Mouse (Mus musculus) embryonic stem cell, embryonic (primary cell): ENCODE measurements at regions not wholly inside any gene's neighbourhood (a gene's known extent, or its start where the extent isn't known, plus 50 kb on each side); places are given as distances from the start of the nearest gene placed in this dataset.

Source experiments
- CTCF ChIA-PET, 4 experiments: fragments of 300-600 bp in 2 of 4; fragments of 350-600 bp in 2 of 4; sonication (Branson Sonifier 250); formaldehyde crosslinking; loops; one replicate each; lab custom pipeline; 2022; ENCODE audit warnings: inconsistent platforms in 2 of 4; lab: Charles Lee
- POLR2A ChIA-PET, 4 experiments: fragments of 300-600 bp in 2 of 4; fragments of 350-600 bp in 2 of 4; sonication (Branson Sonifier 250); formaldehyde crosslinking; loops; one replicate each; lab custom pipeline; 2022; ENCODE audit warnings: antibody characterized with exemption in 4 of 4, inconsistent platforms in 1 of 4; lab: Charles Lee

GRCm38 (mm10) chr5:133130316-133130715, 587.2 kb upstream of the Auts2 start:
- POLR2A ChIA-PET = interaction anchor here in 2 of 4 experiments (0.5 to 0.6 kb wide), 2 partner anchors 32 to 67 kb away, joined by 3 read pairs; no protein-coding TSS in a partner anchor
- CTCF ChIA-PET = interaction anchor here in 1 of 4 experiments (0.7 kb wide), 1 partner anchor 16 kb away, joined by 3 read pairs; no protein-coding TSS in a partner anchor

DNA sequence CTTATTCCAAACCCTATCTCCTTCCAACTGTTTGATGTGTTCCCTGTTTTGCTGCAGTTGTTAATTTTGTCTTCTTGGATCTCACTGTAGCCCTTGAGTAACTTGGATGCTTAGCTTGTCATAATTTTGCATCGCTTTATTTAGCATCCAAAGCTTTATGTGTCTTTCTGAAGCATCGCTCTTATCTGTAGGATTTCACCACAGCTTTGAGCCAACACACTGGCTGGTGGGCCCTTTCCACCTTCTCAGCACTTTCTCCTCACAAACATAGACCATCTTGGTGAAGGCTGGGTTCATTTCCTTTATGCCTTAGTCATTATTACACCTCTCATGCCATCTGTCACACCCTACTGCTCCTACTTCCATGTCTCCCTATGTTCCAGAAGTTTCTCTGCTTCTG, 581.1 kb upstream of the Auts2 start:
- ChIA-PET CTCF (no interaction called here), POLR2A (no interaction called here)

GRCm38 (mm10) chr5:133113946-133114345, 570.8 kb upstream of the Auts2 start:
- POLR2A ChIA-PET = no interaction called here
- CTCF ChIA-PET = no interaction called here

DNA sequence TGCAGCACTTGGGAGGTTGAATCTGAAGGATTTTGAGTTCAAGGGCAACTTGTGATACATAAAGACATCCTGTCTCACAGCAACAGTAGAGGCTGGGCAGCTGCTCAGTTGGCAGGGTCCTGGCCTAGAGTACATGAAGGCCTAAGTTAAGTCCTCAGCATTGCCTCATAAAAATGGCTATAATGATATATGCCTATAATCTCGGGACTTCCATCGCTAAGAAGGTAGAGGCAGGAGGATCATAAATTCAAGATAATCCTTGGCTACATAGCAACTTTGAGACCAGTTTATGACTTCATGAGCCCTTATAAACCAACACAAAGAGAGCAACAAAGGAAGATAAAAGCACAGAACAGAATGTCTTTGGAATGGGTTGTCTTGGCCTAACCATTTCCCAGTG, 570.0 kb upstream of the Auts2 start:
- CTCF ChIA-PET = no interaction called here
- POLR2A ChIA-PET = interaction anchor here in 1 of 4 experiments (0.7 kb wide), 1 partner anchor 234 kb away, joined by 4 read pairs; no protein-coding TSS in a partner anchor

DNA sequence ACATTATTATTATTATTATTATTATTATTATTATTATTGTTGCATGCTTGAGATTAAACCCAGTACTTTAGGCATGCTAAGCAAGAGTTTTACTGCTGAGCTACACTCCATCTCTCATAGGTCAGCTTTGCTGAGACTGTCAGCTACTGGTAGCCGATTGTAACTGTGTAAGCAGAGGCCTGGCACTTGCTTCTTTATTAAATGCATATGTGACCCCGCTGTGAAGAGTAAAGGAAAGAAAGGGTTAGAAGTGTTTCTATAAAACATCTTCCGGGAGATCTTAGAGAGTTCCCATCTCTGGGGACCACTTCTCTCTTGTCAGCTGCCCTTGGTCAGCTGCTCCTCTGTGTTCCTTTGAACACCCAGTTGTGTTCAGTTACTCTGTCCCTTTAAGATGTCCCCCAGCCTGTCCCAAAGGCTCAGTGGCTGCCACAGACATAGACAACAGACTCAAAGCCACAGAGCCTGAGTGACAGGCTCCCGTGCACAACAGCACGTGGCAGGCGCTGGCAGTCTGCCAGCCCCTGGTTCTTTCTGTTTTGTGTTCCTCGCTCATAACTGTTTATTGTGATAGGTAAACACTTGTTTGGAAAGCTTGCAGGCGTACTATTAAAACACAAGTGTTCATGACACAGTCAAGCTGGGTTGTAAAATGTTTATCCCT, 563.7 kb upstream of the Auts2 start:
- CTCF ChIA-PET = no interaction called here
- POLR2A ChIA-PET = interaction anchor here in 1 of 4 experiments (0.5 kb wide), 1 partner anchor 56 kb away, joined by 3 read pairs; no protein-coding TSS in a partner anchor

DNA sequence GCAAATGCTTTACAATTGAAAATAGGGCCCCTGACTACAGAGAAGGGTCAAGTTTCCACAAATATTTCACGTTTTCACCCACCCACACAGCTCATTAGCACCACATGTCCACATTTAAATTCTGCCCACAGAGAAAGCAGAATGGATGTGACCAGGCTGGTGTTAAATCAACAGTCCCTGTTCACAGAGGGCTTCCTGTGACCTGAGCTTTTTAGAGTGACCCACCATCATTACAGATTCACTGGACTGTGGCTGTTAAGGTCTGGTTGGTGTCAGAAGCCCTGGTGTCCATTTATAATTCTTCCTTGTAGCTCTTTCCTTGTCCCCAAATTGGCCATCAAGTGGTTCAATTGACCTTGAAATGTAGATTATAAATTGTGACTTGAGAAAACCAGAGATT, 553.2 kb upstream of the Auts2 start:
- CTCF ChIA-PET = no interaction called here
- POLR2A ChIA-PET = interaction anchor here in 1 of 4 experiments (0.7 kb wide), 2 partner anchors 9 to 51 kb away, joined by 4 read pairs; no protein-coding TSS in a partner anchor

DNA sequence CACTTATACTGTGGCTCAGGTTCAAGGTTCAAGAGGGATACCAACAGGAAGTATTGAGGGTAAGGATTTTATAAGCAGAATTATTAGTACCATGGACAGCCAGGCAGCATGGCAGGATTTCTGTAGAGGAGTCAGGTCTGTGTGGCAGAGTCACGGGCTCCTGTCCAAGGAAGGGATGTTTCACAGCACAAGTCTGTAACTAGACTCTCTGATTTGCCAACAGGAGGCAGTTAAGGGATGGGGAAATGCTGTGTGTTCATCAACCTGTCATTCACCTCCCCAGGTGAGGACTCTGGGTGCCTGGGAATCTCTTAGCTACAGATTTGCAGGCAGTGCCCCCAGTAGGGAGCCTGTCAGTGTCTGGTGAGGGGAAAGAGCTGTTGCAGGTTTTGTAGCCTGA, 541.7 kb upstream of the Auts2 start:
- POLR2A ChIA-PET = no interaction called here
- CTCF ChIA-PET = no interaction called here

DNA sequence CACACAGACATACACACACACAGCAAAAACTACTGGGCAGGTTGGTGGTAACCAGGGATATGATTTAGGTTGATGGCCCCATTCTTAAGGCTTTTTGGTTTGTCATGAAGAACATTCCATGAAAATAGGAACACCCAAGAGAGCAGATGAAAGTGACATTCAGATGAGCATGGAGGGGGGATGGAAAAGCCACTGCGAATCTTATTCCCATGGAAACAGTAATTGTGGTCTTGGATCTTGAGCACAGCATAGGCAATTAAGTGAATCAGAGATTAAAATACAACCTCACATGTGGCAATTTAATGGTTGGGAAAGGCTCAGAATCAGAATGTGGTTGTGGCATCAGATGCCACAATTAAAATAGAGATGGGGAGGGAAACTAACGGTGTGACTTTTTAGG, 537.6 kb upstream of the Auts2 start:
- ChIA-PET POLR2A (interaction anchor here in 1 of 4 experiments (0.6 to 0.7 kb wide), 2 partner anchors 127 to 691 kb away, joined by 3 read pairs; no protein-coding TSS in a partner anchor), CTCF (no interaction called here)

- CTCF ChIA-PET = no interaction called here
- POLR2A ChIA-PET = no interaction called here
These were observed 535.8 kb upstream of the Auts2 start for GRCm38 (mm10) chr5:133078916-133079315.

GRCm38 (mm10) chr5:133078390-133078789, 535.2 kb upstream of the Auts2 start:
- ChIA-PET CTCF (interaction anchor here in 1 of 4 experiments (0.6 kb wide), 1 partner anchor 1552 kb away, joined by 3 read pairs; no protein-coding TSS in a partner anchor), POLR2A (no interaction called here)

GRCm38 (mm10) chr5:133073317-133073716, 530.2 kb upstream of the Auts2 start:
- ChIA-PET POLR2A (no interaction called here), CTCF (no interaction called here)

GRCm38 (mm10) chr5:133070141-133070540, 527.0 kb upstream of the Auts2 start:
- ChIA-PET CTCF (no interaction called here), POLR2A (no interaction called here)

DNA sequence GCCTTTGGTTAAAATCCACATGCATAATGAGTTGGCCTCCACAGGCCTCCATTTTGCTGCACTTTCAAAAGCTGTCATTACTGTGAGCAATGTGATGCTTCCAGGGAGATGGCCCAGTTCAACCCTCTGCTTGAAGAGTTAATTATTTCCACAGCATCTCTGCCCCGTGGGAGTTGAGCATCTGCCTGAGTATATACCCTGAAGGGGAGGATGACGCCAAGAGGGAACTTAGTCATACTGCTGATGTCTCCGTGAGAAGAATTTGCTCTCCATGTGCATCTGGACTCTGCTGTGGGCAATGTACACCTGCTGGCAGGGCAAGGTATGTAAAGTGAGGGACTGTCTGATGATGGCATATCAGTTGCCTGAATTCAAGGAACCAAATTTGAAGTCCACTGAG, 519.3 kb upstream of the Auts2 start:
- ChIA-PET CTCF (no interaction called here), POLR2A (no interaction called here)

- ChIA-PET CTCF (no interaction called here), POLR2A (no interaction called here)
These were observed 504.3 kb upstream of the Auts2 start for GRCm38 (mm10) chr5:133047456-133047855.

GRCm38 (mm10) chr5:133045637-133046036, 502.5 kb upstream of the Auts2 start:
- POLR2A ChIA-PET = interaction anchor here in 1 of 4 experiments (0.6 to 0.7 kb wide), 2 partner anchors 51 to 377 kb away, joined by 3 to 4 read pairs; no protein-coding TSS in a partner anchor
- CTCF ChIA-PET = interaction anchor here in 1 of 4 experiments (0.8 kb wide), 1 partner anchor 10 kb away, joined by 10 read pairs; no protein-coding TSS in a partner anchor

DNA sequence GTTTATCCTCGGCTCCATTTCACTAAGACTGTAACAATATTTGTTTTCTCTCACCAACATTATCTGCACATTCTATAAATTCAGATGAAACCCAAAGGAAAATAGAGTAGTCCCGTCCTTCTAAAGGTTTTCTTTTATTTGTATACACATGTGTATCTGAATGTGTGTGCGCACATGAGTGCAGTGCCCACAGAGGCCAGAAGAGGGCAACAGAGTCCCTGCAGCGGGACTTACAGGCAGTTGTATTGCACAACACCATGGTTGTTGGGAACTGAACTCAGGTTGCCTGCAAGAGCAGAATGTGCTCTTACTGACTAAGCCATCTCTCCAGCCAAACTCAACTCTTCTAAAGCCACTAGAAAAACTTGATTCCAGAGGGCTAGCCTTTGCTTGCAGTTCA, 484.4 kb upstream of the Auts2 start:
- POLR2A ChIA-PET = no interaction called here

DNA sequence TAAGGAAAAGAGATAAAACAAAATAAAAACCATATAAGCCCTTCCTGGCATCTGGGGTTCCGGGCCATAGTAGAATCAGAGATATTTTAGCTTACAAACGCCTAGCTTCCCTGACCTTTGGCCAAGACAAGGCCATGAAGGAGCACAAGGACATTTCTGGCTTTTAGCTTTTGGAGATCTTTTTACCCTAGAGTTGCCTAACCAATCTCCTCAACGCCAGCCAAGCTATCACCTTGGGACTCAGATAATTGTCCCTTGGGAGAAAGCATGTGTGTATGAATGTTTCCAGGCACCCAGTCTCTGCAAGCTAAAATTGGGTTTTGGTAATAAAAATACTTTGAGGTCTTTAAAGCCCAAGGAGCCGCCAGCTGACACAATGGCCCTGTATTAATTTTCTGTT, 482.0 kb upstream of the Auts2 start:
- POLR2A ChIA-PET = no interaction called here
- CTCF ChIA-PET = interaction anchor here in 1 of 4 experiments (0.5 kb wide), 1 partner anchor 25 kb away, joined by 3 read pairs; no protein-coding TSS in a partner anchor

More for the DNA sequence above, 484.4 kb upstream of the Auts2 start:
- CTCF ChIA-PET = no interaction called here

DNA sequence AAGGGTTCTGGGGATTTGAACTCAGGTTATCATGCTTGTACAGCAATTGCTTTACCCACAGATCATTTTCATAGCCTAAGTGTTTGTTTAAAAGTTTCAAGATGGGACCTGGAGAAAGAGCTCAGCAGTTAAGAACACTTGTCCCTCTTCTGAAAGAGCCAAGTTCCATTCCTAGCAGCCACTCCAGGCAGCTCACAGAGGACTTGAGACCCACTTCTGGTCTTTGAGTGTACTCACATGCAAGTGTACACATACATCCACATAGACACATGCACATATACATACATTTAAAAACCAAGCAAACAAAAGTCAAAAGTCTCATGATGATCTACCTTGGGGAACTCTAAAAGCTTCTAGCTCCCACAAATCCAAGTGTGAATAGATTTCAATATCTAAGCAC, 477.7 kb upstream of the Auts2 start:
- POLR2A ChIA-PET = no interaction called here
- CTCF ChIA-PET = interaction anchor here in 1 of 4 experiments (0.6 kb wide), 1 partner anchor 16 kb away, joined by 5 read pairs; no protein-coding TSS in a partner anchor

DNA sequence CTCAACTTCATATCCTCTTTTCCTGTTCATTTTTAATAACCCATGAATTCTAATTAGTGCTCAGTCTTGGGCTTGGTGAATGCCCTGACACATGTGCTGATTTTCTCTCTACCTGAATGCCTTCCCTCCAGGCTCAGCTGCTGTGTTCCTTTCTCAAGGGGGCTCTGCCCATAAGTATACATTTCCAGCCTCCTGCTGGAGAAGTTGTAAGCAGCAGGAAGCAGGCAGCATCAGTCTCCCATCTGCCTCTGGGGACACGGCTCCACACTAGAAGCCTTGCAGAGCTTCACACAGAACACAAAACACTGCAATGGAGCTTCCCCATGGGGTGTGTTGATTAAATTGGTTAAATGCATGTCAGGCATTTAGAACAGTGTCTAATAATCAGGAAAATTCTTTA, 477.0 kb upstream of the Auts2 start:
- ChIA-PET POLR2A (interaction anchor here in 1 of 4 experiments (0.6 kb wide), 1 partner anchor 824 kb away, joined by 7 read pairs; no protein-coding TSS in a partner anchor), CTCF (interaction anchor here in 2 of 4 experiments (0.6 to 0.7 kb wide), 2 partner anchors 87 to 88 kb away, joined by 3 to 11 read pairs; no protein-coding TSS in a partner anchor)
